Mouse (Mus musculus): ENCODE measurements around the gene Ftsj1. TPM values are rescaled to one million over a fixed set of nuclear protein-coding genes. Genes with fewer than 3 reads are reported as not detected.

The Ftsj1 gene
- polyA plus RNA-seq, 1 experiment from 2014 or later, result 43.1 TPM

DNA sequence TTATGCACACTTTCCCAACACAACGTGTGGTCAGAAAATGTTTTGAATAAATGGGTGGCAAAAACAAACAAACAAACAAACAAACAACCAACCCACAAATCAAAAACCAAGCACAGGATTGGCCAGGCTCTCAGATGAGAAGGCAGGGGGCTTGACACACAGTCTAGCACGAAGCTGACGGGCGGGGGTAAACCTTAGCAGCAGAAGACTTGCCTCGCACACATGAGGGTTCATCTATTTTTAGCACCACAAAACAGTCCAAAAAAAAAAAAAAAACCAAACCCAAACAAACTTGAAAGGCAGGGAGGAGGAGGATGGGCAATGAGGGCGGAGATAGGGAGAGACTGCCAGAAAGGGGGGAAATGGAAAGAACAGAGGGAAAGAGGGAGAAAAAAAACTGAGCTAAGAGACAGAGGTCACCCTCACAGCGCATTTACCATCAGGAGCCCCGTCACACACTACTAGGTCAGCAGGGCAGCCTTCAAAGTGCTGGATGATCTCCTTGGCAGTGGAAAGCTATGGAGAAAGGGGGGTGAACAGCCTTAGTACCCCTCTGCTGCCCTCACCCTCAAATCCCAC is 3.6 kb downstream of the Ftsj1 start:
- H3K9ac ChIP-seq, result no peak overlapping the region
- ATAC-seq (ENCODE audit: insufficient number of reproducible peaks, insufficient read depth, low FRiP score, low TSS enrichment), result no peak
- no peak overlapping the region for H3K4me2 ChIP-seq (replicated peaks)
- H3K27me3 ChIP-seq, result no peaks in the 10 kb centered on the region
- H3K36me3 ChIP-seq, result peaks cover 11% of the 10 kb centered on the region; the same call in 1 of the 2 replicates
- no peaks in the 10 kb centered on the region for H3K9me3 ChIP-seq
- no peak overlapping the region for H3K4me3 ChIP-seq
- no peak overlapping the region for H3K27ac ChIP-seq
- WGBS, result 88% methylated on average over 8 of the region's 8 CpGs
- no peaks in the 10 kb centered on the region for H3K4me1 ChIP-seq

DNA sequence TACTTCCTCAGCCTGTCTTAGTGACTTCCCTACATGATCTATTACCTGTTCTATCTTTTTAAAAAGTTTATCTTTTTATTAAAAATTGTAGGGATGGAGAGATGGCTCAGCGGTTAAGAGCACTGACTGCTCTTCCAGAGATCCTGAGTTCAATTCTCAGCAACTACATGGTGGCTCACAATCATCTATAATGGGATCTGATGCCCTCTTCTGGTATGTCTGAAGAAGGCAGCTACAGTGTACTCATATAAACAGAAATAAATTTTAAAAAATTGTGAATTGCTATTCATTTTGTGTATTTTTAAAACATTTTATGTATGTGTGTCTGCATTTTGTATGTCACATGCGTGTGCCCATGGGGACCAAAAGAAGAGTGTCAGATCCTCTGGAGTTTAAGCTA is 4.5 kb downstream of the Ftsj1 start:
- H3K27me3 ChIP-seq, result no peaks in the 10 kb centered on the region
- H3K4me1 ChIP-seq, result no peaks in the 10 kb centered on the region
- ATAC-seq (ENCODE audit: insufficient number of reproducible peaks, insufficient read depth, low FRiP score, low TSS enrichment), result no peak
- H3K36me3 ChIP-seq, result peaks cover 11% of the 10 kb centered on the region; the same call in 1 of the 2 replicates
- no peak overlapping the region for H3K4me2 ChIP-seq (replicated peaks)
- H3K9me3 ChIP-seq, result no peaks in the 10 kb centered on the region
- H3K4me3 ChIP-seq, result no peak overlapping the region
- WGBS, result 82% methylated on average over 2 of the region's 2 CpGs
- no peak overlapping the region for H3K27ac ChIP-seq
- no peak overlapping the region for H3K9ac ChIP-seq

DNA sequence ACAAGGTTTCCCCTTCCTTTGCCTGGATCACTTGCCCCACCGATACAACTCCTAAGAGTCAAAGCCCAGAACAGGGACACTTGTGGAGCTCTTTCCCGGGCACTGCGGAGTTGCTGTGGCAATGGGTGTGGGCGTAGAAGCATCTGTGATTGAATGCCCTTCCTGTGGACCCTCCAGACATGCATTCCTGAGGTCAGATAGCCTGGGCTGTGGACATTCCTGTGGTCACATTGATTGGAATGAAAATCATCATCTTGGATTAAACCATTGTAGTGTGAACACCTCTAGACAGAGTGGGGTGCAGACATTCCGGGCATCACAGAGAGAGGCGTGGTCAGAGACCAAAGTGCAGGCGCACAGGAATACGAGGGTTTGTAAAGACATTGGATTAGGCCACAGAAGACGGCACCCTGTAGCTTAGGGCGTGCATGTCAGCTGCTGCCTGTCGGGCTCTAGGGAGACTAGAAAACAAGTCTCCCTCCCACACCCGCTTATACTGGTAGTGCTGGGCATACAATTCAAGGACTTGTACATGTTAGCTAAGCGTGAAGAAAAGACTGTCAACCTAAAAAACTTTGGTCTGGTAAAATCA is 13.3 kb downstream of the Ftsj1 start:
- Histone ChIP-seq H3K4me1 (no peaks in the 10 kb centered on the region), H3K27ac (no peak overlapping the region), H3K36me3 (no peaks in the 10 kb centered on the region; the same call in 1 of the 2 replicates), H3K9me3 (no peaks in the 10 kb centered on the region), H3K4me3 (no peak overlapping the region), H3K27me3 (no peaks in the 10 kb centered on the region), H3K9ac (no peak overlapping the region), H3K4me2 (replicated peaks) (no peak overlapping the region)
- ATAC-seq (ENCODE audit: insufficient number of reproducible peaks, insufficient read depth, low FRiP score, low TSS enrichment), result no peak
- WGBS, result 76% methylated on average over 13 of the region's 13 CpGs

- Histone ChIP-seq H3K4me3 (no peak overlapping the region), H3K36me3 (no peaks in the 10 kb centered on the region; the same call in 1 of the 2 replicates), H3K9me3 (no peaks in the 10 kb centered on the region), H3K4me1 (no peaks in the 10 kb centered on the region), H3K9ac (no peak overlapping the region), H3K27me3 (no peaks in the 10 kb centered on the region), H3K4me2 (replicated peaks) (no peak overlapping the region), H3K27ac (no peak overlapping the region)
- ATAC-seq (ENCODE audit: insufficient number of reproducible peaks, insufficient read depth, low FRiP score, low TSS enrichment), result no peak
- WGBS, result 75% methylated on average over 2 of the region's 2 CpGs
These were observed 15.5 kb downstream of the Ftsj1 start for GRCm38 (mm10) chrX:8236704-8237103.

- Histone ChIP-seq H3K4me2 (replicated peaks) (no peak overlapping the region), H3K36me3 (no peaks in the 10 kb centered on the region), H3K27me3 (no peaks in the 10 kb centered on the region), H3K4me1 (no peaks in the 10 kb centered on the region), H3K9me3 (no peaks in the 10 kb centered on the region), H3K4me3 (no peak overlapping the region), H3K9ac (no peak overlapping the region), H3K27ac (no peak overlapping the region)
- 70% methylated on average over 3 of the region's 3 CpGs for WGBS
- ATAC-seq (ENCODE audit: insufficient number of reproducible peaks, insufficient read depth, low FRiP score, low TSS enrichment), result no peak
These were observed 18.6 kb downstream of the Ftsj1 start for GRCm38 (mm10) chrX:8233602-8234001.

- H3K36me3 ChIP-seq, result no peaks in the 10 kb centered on the region
- WGBS, result 72% methylated on average over 4 of the region's 4 CpGs
- no peak for ATAC-seq (ENCODE audit: insufficient number of reproducible peaks, insufficient read depth, low FRiP score, low TSS enrichment)
These were observed 21.9 kb downstream of the Ftsj1 start for GRCm38 (mm10) chrX:8230272-8230671.

GRCm38 (mm10) chrX:8223473-8223872 is 28.7 kb downstream of the Ftsj1 start:
- H3K36me3 ChIP-seq, result no peaks in the 10 kb centered on the region
- no peaks in the 10 kb centered on the region for H3K27me3 ChIP-seq
- H3K4me1 ChIP-seq, result no peaks in the 10 kb centered on the region
- no peak overlapping the region for H3K27ac ChIP-seq
- no peak overlapping the region for H3K4me3 ChIP-seq
- H3K9me3 ChIP-seq, result no peaks in the 10 kb centered on the region
- no peak overlapping the region for H3K9ac ChIP-seq
- H3K4me2 ChIP-seq (replicated peaks), result no peak overlapping the region
- no peak for ATAC-seq (ENCODE audit: insufficient number of reproducible peaks, insufficient read depth, low FRiP score, low TSS enrichment)
- WGBS, result 83% methylated on average over 7 of the region's 7 CpGs

More at GRCm38 (mm10) chrX:8230272-8230671, 21.9 kb downstream of the Ftsj1 start:
- no peaks in the 10 kb centered on the region for H3K4me1 ChIP-seq
- no peak overlapping the region for H3K27ac ChIP-seq
- no peak overlapping the region for H3K9ac ChIP-seq
- H3K4me3 ChIP-seq, result no peak overlapping the region
- H3K27me3 ChIP-seq, result no peaks in the 10 kb centered on the region
- no peaks in the 10 kb centered on the region for H3K9me3 ChIP-seq
- no peak overlapping the region for H3K4me2 ChIP-seq (replicated peaks)

- Histone ChIP-seq H3K4me2 (replicated peaks) (no peak overlapping the region), H3K4me3 (no peak overlapping the region), H3K9me3 (no peaks in the 10 kb centered on the region), H3K36me3 (no peaks in the 10 kb centered on the region), H3K9ac (no peak overlapping the region), H3K27me3 (no peaks in the 10 kb centered on the region), H3K27ac (no peak overlapping the region), H3K4me1 (no peaks in the 10 kb centered on the region)
- 41% methylated on average over 7 of the region's 7 CpGs for WGBS
- ATAC-seq (ENCODE audit: insufficient number of reproducible peaks, insufficient read depth, low FRiP score, low TSS enrichment), result no peak
These were observed 29.4 kb downstream of the Ftsj1 start for GRCm38 (mm10) chrX:8222678-8223421.

GRCm38 (mm10) chrX:8222296-8222677 is 29.9 kb downstream of the Ftsj1 start:
- no peaks in the 10 kb centered on the region for H3K9me3 ChIP-seq
- H3K36me3 ChIP-seq, result no peaks in the 10 kb centered on the region
- no peaks in the 10 kb centered on the region for H3K4me1 ChIP-seq
- no peak for ATAC-seq (ENCODE audit: insufficient number of reproducible peaks, insufficient read depth, low FRiP score, low TSS enrichment)
- no peaks in the 10 kb centered on the region for H3K27me3 ChIP-seq
- 70% methylated on average over 3 of the region's 3 CpGs for WGBS
- no peak overlapping the region for H3K4me3 ChIP-seq
- H3K27ac ChIP-seq, result no peak overlapping the region
- no peak overlapping the region for H3K9ac ChIP-seq
- H3K4me2 ChIP-seq (replicated peaks), result no peak overlapping the region

DNA sequence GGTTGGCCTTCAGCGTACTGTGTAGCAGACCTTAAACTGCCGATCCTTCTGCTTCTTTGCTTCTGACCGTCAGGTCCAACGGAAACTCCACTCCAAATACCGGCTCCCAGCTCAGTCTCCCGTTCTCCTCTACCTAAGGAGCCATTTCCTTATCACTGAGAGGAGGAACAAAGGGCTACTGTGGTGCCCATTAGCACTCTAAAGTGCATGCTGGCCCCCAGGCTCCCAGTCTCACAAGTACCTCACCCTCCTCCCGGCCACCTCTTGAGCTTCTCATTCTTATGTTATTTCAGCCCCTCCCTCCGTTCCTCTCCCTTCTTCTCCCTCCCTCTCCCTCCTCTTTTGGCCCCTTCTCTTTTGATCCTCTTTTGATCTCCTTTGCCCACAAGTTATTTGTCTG is 32.6 kb downstream of the Ftsj1 start:
- no peaks in the 10 kb centered on the region for H3K27me3 ChIP-seq
- no peaks in the 10 kb centered on the region for H3K9me3 ChIP-seq
- H3K4me1 ChIP-seq, result no peaks in the 10 kb centered on the region
- no peak overlapping the region for H3K9ac ChIP-seq
- no peak overlapping the region for H3K27ac ChIP-seq
- WGBS, result 28% methylated on average over 8 of the region's 8 CpGs
- H3K4me2 ChIP-seq (replicated peaks), result no peak overlapping the region
- no peaks in the 10 kb centered on the region for H3K36me3 ChIP-seq
- no peak for ATAC-seq (ENCODE audit: insufficient number of reproducible peaks, insufficient read depth, low FRiP score, low TSS enrichment)
- no peak overlapping the region for H3K4me3 ChIP-seq

DNA sequence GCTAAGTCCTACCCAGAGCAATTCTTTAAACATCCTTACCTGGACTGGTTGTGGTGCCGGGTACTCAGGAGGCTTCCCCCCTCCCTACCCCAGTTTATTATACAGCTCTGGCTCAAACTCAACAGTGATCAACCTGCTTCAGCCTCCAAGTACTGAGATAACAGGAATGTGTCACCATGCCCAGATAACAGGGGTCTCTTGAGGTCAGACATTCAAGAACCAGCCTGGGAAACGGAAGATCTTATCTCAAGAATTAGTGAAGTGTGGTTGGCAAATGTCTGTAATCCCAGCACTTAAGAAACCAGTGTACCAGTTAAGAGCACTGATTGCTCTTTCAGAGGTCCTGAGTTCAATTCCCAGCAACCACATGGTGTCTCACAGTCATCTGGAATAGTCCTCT is 34.1 kb downstream of the Ftsj1 start:
- 72% methylated on average over 2 of the region's 2 CpGs for WGBS
- H3K4me3 ChIP-seq, result no peak overlapping the region
- no peak overlapping the region for H3K9ac ChIP-seq
- no peaks in the 10 kb centered on the region for H3K9me3 ChIP-seq
- no peak overlapping the region for H3K27ac ChIP-seq
- H3K36me3 ChIP-seq, result no peaks in the 10 kb centered on the region
- ATAC-seq (ENCODE audit: insufficient number of reproducible peaks, insufficient read depth, low FRiP score, low TSS enrichment), result no peak
- H3K4me1 ChIP-seq, result no peaks in the 10 kb centered on the region
- no peak overlapping the region for H3K4me2 ChIP-seq (replicated peaks)
- H3K27me3 ChIP-seq, result no peaks in the 10 kb centered on the region

DNA sequence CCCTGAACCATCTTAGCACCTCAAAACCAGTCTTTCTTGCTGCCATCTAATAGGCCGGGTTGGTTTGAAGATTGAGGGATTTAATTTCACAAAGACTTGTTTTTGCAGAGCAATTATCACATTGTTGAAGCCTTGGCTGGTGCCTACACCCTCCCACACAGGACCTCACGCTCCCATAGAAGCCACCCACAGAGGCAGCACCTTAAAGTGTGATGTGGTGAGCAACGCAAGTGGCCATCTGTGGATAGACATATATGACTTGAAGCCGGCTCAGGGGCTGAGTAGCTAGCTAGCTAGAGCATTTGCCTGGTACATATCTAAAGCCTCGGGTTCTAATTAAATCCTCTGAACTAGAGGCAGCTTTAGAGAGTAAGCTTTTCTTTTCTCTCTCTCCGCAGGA is 34.8 kb downstream of the Ftsj1 start:
- Histone ChIP-seq H3K36me3 (no peaks in the 10 kb centered on the region), H3K4me3 (no peak overlapping the region), H3K27ac (no peak overlapping the region), H3K9ac (no peak overlapping the region), H3K4me2 (replicated peaks) (no peak overlapping the region), H3K9me3 (no peaks in the 10 kb centered on the region), H3K4me1 (no peaks in the 10 kb centered on the region), H3K27me3 (no peaks in the 10 kb centered on the region)
- ATAC-seq (ENCODE audit: insufficient number of reproducible peaks, insufficient read depth, low FRiP score, low TSS enrichment), result no peak
- 38% methylated on average over 6 of the region's 6 CpGs for WGBS
